Mouse (Mus musculus) kidney, adult 11 months (tissue): ENCODE measurements around the gene Tepp.

ENCODE experiments used
- DNase-seq: peaks from one replicate; pipeline ENCODE4 v3.0.0; 2022

Tepp gene

GRCm38 (mm10) chr8:95369581-95370326 is 59.4 kb downstream of the Tepp start:
- no peak for DNase-seq

- no peak for DNase-seq
Measured at GRCm38 (mm10) chr8:95373389-95374002, 63.1 kb downstream of the Tepp start.

DNA sequence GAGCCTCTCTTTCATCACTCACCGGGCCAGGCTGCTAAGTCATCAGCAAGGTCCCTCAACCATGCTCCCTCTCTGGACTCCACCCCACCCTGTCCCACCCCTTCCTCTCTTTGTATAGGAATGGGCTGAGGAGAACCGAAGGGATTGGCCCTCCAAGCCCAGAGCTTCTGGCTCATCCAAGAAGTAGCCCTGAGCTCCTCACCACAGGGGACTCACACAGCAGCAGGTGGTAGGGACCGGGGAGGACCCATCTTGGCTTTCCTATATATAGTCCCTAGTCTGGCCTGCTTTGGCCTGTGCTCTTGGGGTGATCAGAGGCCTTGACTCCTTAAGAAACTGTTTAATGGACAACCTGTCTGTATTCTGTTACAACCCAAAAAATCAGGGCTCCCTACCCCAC is 64.1 kb downstream of the Tepp start:
- DNase-seq, result no peak

DNA sequence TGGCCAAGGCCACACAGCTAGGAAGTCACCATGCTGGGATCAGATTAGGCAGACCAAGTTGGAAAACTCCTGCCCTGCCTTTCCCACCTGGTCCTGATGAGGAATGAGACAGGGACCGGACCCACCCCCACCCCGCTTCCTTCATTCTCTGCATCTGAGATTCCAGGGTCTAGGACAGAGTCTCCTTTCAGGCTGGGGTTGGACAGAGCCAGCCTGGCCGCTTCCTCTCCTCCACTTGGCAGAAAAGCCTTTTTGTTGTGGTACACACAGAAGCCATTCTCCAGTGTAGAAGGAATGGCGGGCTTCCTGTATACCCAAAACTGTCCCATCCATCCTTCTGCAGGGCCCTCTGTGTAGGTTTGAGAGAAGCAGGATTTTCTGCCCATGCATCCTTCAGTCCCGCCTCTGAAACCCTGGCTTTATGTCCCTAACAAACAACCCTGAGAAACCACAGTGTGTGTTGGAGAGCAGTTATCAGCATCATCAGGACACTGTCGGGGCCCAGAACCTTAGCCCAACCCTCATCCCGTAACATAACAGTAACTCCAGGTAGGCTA is 65.1 kb downstream of the Tepp start:
- DNase-seq, result no peak
